Mouse (Mus musculus): ENCODE measurements around the gene Spag5.

GRCm38 (mm10) chr11:78260489-78261258 is 40.7 kb upstream of the Spag5 start:
- no peak for TF ChIP-seq CTCF (IDR thresholded peaks at IDR 0.05; ENCODE audit: low read depth)
- TF ChIP-seq EP300 (IDR thresholded peaks at IDR 0.05; ENCODE audit: low read depth) = no peak

Data from liver, embryonic 14.5 days (tissue).